In genomic region chr6:57581595-57581994, GRCm38 (mm10) we compare ENCODE assay signal across 8 mouse cellular contexts. TPM values are rescaled to one million over a fixed set of nuclear protein-coding genes. Genes with fewer than 3 reads are reported as not detected.
DNase-seq lines count a peak whose midpoint lies in the region; ATAC-seq and TF ChIP-seq lines count a peak whose summit lies in the region.

No protein-coding gene starts in this region.

- no peak for DNase-seq in lung, postnatal 0 days (ENCODE audit: low spot score)
- DNase-seq in lung, postnatal 10 days, result no peak
- peak; percentile 7 for DNase-seq in liver
- DNase-seq in frontal cortex, postnatal 10 days (ENCODE audit: low spot score in 2 of 2), result no peak
- no peak for DNase-seq in kidney, postnatal 36 days
- DNase-seq in kidney, postnatal 4 days, result no peak

- ATAC-seq in lung, postnatal 0 days, result no peak
- peak; percentile 39; the same call in 1 of the 2 replicates for ATAC-seq in erythroid progenitor cell, adult 5-6 weeks (replicated peaks; ENCODE audit: low FRiP score, poor library complexity, severe bottlenecking)
- no peak for ATAC-seq in stomach, embryonic 15.5 days (ENCODE audit: insufficient read depth, low FRiP score, low read depth)

- H3K9ac ChIP-seq in lung, postnatal 0 days (replicated peaks; ENCODE audit: low read depth), result peak overlapping the region; percentile 30; the same call in 1 of the 2 replicates
- no peak overlapping the region for H3K9ac ChIP-seq in stomach, embryonic 15.5 days

- WGBS in lung, postnatal 0 days, result 79% methylated on average over 12 of the region's 12 CpGs
- 84% methylated on average over 12 of the region's 12 CpGs for WGBS in stomach, embryonic 15.5 days

- H3K4me1 ChIP-seq in lung, postnatal 0 days (ENCODE audit: insufficient read depth, low read depth, low read length), result no peaks in the 10 kb centered on the region
- no peaks in the 10 kb centered on the region for H3K4me1 ChIP-seq in stomach, embryonic 15.5 days

- H3K27me3 ChIP-seq in lung, postnatal 0 days (replicated peaks; ENCODE audit: insufficient read depth, low read length), result no peaks in the 10 kb centered on the region
- H3K27me3 ChIP-seq in stomach, embryonic 15.5 days (replicated peaks), result no peaks in the 10 kb centered on the region

- H3K27ac ChIP-seq in lung, postnatal 0 days (ENCODE audit: low read length), result peak overlapping the region; percentile 82; the same call in 1 of the 2 replicates
- peak overlapping the region; percentile 85; the same call in 1 of the 2 replicates for H3K27ac ChIP-seq in stomach, embryonic 15.5 days

- no peak for TF ChIP-seq CTCF in lung, postnatal 0 days (IDR thresholded peaks at IDR 0.05)

- H3K9me3 ChIP-seq in lung, postnatal 0 days (ENCODE audit: low read length), result no peaks in the 10 kb centered on the region
- H3K9me3 ChIP-seq in stomach, embryonic 15.5 days, result no peaks in the 10 kb centered on the region

- H3K36me3 ChIP-seq in lung, postnatal 0 days (ENCODE audit: insufficient read depth, low read length), result no peaks in the 10 kb centered on the region
- no peaks in the 10 kb centered on the region for H3K36me3 ChIP-seq in stomach, embryonic 15.5 days

- H3K4me3 ChIP-seq in lung, postnatal 0 days (ENCODE audit: low read depth, low read length), result peak overlapping the region; percentile 64
- peak overlapping the region; percentile 62 for H3K4me3 ChIP-seq in stomach, embryonic 15.5 days (replicated peaks)

- peak overlapping the region; percentile 57 for H3K4me2 ChIP-seq in lung, postnatal 0 days (replicated peaks; ENCODE audit: low read depth, low read length)
- H3K4me2 ChIP-seq in stomach, embryonic 15.5 days, result peak overlapping the region; percentile 83

- TF ChIP-seq EP300 in lung, postnatal 0 days (IDR thresholded peaks at IDR 0.05), result no peak

RNA-seq across cellular contexts. Expression of gene Herc6, which starts 0.8 kb away (rescaled TPM):
- 3.5 and 4.1 TPM in 2 replicates for polyA plus RNA-seq in lung, postnatal 0 days (2015; fragmentation: Nextera tagmentation; extraction: Ambion mirVana)
- total RNA-seq in erythroid progenitor cell, adult 5-6 weeks (2015; ENCODE audit: low replicate concordance), result 31.4 and 47.8 TPM in 2 replicates
- total RNA-seq in erythroid progenitor cell, adult 5-6 weeks (2017; ENCODE audit: low replicate concordance), result 64.6 and 111 TPM in 2 replicates
- polyA plus RNA-seq in stomach, embryonic 15.5 days (2015; fragmentation: Nextera tagmentation; extraction: Ambion mirVana), result 2.6 and 3.5 TPM in 2 replicates

RNA-seq across cellular contexts. Expression of gene Ppm1k, which starts 46.3 kb away (rescaled TPM):
- polyA plus RNA-seq in lung, postnatal 0 days (2015; fragmentation: Nextera tagmentation; extraction: Ambion mirVana), result 5.5 and 6.6 TPM in 2 replicates
- 0.42 and 1.4 TPM in 2 replicates for total RNA-seq in erythroid progenitor cell, adult 5-6 weeks (2015; ENCODE audit: low replicate concordance)
- 0.91 and 21.4 TPM in 2 replicates for total RNA-seq in erythroid progenitor cell, adult 5-6 weeks (2017; ENCODE audit: low replicate concordance)
- 4.5 and 4.9 TPM in 2 replicates for polyA plus RNA-seq in stomach, embryonic 15.5 days (2015; fragmentation: Nextera tagmentation; extraction: Ambion mirVana)
